Mouse (Mus musculus): ENCODE results near the gene Mfsd11.

DNA sequence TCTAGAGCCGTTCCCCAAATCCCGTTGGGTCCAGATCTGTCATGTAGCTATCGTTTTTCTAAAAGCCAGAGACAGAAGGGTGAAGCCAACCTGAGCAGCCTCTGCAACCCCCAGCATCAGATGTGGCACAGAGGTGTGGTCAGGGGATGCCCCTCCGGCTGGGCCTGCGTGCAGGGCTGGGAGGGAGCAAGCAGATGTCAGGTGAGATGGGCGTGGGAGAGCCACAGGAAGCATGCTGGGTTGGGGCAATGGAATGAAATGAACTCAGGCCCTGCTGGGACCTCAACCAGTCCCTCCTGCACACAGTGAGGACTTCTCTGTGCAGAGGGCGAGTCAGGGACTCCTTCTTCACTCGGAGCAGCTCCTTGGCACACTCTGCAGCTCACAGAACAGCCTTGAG is 42.7 kb upstream of the Mfsd11 start:
- no peak for TF ChIP-seq CTCF (IDR thresholded peaks at IDR 0.05; ENCODE audit: low read depth)
- TF ChIP-seq EP300 (IDR thresholded peaks at IDR 0.05; ENCODE audit: low read depth) = no peak

Data from liver, postnatal 0 days (tissue).